Mouse (Mus musculus): ENCODE measurements around the gene B230104I21Rik.

B230104I21Rik gene

DNA sequence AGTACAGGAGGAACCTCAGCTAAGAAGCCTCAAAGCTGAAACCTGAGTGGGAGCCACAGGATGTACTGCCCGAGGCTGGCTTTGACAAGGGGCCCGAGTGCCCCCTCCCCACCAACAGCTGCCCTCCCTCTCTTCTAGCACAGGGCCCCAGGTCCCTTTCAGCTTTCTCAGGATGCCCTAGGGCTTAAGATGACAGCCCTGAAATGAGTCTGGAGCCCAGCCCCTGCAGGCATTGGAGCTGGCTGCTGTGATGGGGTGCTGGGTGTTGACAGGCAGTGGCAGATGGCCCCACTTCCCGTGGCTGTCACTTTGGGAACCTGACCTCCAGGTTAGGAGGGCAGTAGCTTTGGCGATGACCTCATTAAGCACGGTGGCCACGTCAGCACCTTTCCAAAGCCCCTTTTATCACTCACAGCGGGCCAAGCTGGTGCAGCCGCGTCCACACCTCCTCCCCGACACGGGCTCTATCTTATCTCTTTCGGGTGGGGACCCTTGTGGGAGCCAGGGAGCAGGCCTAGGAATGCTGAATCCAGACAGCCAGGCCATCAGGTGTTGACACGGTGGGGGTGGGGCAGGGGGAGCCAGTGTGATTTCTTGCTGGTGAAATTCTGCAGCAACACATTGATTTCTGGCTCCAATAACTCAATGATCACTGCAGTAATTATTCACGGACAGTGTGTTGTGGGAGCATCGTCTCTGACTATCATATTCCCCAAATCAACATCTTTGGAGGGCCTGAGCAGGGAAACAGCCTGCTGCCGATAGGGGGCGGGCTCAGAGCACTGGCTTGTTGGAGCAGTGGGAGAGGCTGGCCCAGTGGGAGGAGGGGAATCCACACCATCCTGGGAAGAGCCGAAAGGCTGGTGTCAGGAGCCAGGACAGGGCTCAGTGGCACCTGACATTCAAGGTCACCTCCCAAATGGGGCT lies 57.5 kb downstream of the B230104I21Rik start:
- no peak for DNase-seq (ENCODE audit: low read depth, low spot score)

DNA sequence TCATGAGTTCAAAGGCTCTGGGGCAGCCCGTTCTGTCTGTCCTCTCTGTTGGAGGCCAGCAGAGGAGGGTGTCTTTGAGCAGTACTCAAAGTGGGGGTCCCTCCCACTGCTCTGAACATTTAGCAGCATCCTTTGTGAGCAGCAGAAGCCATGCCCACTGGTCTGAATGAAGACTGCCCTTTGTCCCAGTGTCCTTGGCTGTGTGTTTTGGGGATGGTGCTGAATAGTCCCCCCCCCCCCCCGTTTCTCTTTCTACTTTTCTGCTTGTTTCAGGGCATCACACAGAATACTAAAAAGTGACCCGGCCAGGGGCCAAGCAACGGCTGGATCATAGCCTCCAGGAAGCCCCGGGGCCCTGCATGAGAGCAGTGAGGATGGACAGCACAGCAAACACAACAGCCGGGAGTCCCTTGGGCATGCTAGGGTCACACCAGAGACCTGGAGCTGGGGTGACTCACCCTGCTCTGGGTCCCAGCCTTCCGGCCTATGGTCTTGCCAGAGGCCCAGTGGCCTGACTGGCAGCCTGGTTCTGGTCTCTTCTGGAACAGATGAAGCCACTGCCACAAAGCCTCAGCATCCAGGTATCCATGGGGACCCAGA lies 58.3 kb downstream of the B230104I21Rik start:
- DNase-seq (ENCODE audit: low read depth, low spot score) = no peak

DNA sequence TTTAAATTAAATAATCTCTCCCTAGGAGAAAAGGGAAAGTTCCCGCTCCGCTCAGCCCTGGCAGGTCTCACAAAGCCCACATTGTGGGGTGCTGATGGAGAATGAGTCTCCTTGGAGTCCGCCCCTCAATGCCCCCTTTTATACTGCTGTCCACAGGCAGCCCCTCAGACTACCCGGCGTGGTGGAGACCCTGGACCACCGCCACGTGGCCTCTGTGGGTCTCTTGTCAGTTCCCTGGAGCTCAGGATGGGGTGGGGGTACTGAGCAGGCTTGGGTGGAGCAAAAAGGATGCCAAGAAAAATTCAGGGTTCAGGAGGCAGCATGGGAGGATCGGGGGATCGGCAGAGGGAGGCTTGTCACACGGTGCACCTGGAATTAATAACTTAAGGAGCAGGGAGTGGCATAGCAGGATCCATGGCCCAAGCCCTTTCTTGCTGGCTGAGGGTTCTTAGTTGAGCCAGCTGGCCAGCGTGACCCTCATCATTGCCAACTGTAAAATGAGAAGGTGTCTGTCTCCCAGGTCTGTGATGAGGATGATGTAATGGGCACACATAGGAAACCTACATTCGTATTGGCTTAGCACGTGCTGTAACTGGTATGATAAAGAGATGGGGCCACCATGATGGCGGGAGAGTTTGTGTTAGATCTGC lies 60.9 kb downstream of the B230104I21Rik start:
- DNase-seq (ENCODE audit: low read depth, low spot score) = no peak

Data from c-Kit-negative CD71-positive TER-119-positive erythroid progenitor cells, embryonic 14.5 days (primary cell).